Mouse (Mus musculus) kidney, postnatal 36 days (tissue): ENCODE data around the gene Srrd.

Experiments used
- DNase-seq, 2 experiments: peaks; one replicate each; pipeline ENCODE4 v3.0.0; 2021 to 2022; ENCODE audit warnings: mixed read lengths in 2 of 2

Gene Srrd

GRCm38 (mm10) chr5:112316468-112316867, 26.4 kb downstream of the Srrd start:
- peak in 1 of 2 experiments; percentile 29 for DNase-seq

GRCm38 (mm10) chr5:112313222-112313885, 29.5 kb downstream of the Srrd start:
- no peak for DNase-seq

GRCm38 (mm10) chr5:112305842-112306241, 37.0 kb downstream of the Srrd start:
- no peak for DNase-seq

GRCm38 (mm10) chr5:112302310-112302709, 40.5 kb downstream of the Srrd start:
- no peak for DNase-seq

- DNase-seq, result no peak
Measured at GRCm38 (mm10) chr5:112301694-112302093, 41.1 kb downstream of the Srrd start.

GRCm38 (mm10) chr5:112300721-112301308, 42.0 kb downstream of the Srrd start:
- no peak for DNase-seq

GRCm38 (mm10) chr5:112300112-112300511, 42.7 kb downstream of the Srrd start:
- no peak for DNase-seq

- no peak for DNase-seq
Measured at GRCm38 (mm10) chr5:112299399-112299798, 43.4 kb downstream of the Srrd start.

GRCm38 (mm10) chr5:112298226-112298988, 44.4 kb downstream of the Srrd start:
- DNase-seq, result peak; percentile 70 to 76

- no peak for DNase-seq
Measured at GRCm38 (mm10) chr5:112297257-112297656, 45.6 kb downstream of the Srrd start.

- no peak for DNase-seq
Measured at GRCm38 (mm10) chr5:112296404-112297181, 46.2 kb downstream of the Srrd start.

- no peak for DNase-seq
Measured at GRCm38 (mm10) chr5:112295564-112295963, 47.3 kb downstream of the Srrd start.

- DNase-seq, result no peak
Measured at GRCm38 (mm10) chr5:112295162-112295561, 47.7 kb downstream of the Srrd start.

GRCm38 (mm10) chr5:112294696-112295095, 48.1 kb downstream of the Srrd start:
- peak in 1 of 2 experiments; percentile 49 for DNase-seq

GRCm38 (mm10) chr5:112293800-112294199, 49.0 kb downstream of the Srrd start:
- DNase-seq, result no peak

- no peak for DNase-seq
Measured at GRCm38 (mm10) chr5:112292343-112292980, 50.4 kb downstream of the Srrd start.

GRCm38 (mm10) chr5:112291866-112292265, 51.0 kb downstream of the Srrd start:
- DNase-seq, result peak in 1 of 2 experiments; percentile 71

GRCm38 (mm10) chr5:112290536-112290880, 52.3 kb downstream of the Srrd start:
- no peak for DNase-seq

- DNase-seq, result no peak
Measured at GRCm38 (mm10) chr5:112289819-112290535, 52.9 kb downstream of the Srrd start.

- DNase-seq, result peak; percentile 67 to 73
Measured at GRCm38 (mm10) chr5:112289236-112289635, 53.6 kb downstream of the Srrd start.

- peak; percentile 67 to 69 for DNase-seq
Measured at GRCm38 (mm10) chr5:112288193-112289141, 54.4 kb downstream of the Srrd start.
